Comparison of ENCODE assay signal across 9 mouse cellular contexts in the genomic region with DNA sequence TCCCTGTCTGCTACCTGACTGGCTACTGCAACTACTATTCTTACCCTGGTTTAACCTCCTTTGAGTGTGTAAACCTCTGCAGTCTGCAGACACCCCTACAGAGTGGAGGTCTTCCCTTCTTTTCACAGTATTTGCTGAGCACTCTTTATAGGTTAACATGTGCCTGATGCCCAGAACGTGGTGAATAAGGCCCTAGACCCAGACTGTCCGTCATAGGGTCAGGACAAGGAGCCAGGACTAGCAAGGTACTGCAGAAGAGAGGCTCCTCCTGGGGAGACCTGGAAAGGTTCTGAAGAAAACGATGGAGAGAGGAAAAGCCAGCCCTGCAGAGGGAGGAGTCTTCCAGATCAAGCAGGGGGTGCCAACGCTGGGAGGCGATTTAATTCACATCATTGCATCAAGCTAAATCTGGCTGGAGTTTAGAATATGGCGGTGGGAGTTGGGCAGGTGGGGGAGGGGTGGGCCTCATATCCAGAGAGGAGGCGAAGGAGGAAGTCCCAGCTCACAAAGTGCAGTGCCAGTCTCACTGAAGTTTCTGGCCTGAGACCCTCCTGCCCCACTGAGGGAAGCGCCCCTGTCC. TPM values are rescaled to one million over a fixed set of nuclear protein-coding genes. Genes with fewer than 3 reads are reported as not detected.
DNase-seq lines count a peak whose midpoint lies in the region; ATAC-seq lines count a peak whose summit lies in the region.
"Had no signal": no experiment of that assay in that cellular context is flagged by ENCODE, and none has a peak within 500 bp of the region (broad histone marks: within the 10 kb centered on the region; RNA-seq: fewer than 3 reads in every experiment).

No protein-coding gene starts in this region.

- peak overlapping the region; percentile 67 for H3K4me2 ChIP-seq in liver, embryonic 15.5 days

- ATAC-seq in frontal cortex, adult (ENCODE audit: low TSS enrichment), result peak; percentile 21; the same call in 1 of the 2 replicates
- ATAC-seq in liver, embryonic 15.5 days (ENCODE audit: insufficient read depth), result no peak

- H3K9me3 ChIP-seq in liver, embryonic 15.5 days (replicated peaks), result no peaks in the 10 kb centered on the region

- peaks cover 20% of the 10 kb centered on the region for H3K4me1 ChIP-seq in liver, embryonic 15.5 days (replicated peaks)

- H3K4me3 ChIP-seq in liver, embryonic 15.5 days (replicated peaks), result peak overlapping the region; percentile 58

- peak overlapping the region; percentile 83 for H3K27ac ChIP-seq in liver, embryonic 15.5 days (replicated peaks)

- 25% methylated on average over 8 of the region's 8 CpGs for WGBS in liver, embryonic 15.5 days (ENCODE audit: insufficient replicate concordance)

- H3K36me3 ChIP-seq in liver, embryonic 15.5 days (replicated peaks), result no peaks in the 10 kb centered on the region

- peaks cover 70% of the 10 kb centered on the region for H3K27me3 ChIP-seq in liver, embryonic 15.5 days

- DNase-seq in frontal cortex, adult 2 months (ENCODE audit: extremely low spot score in 1 of 2, low spot score in 1 of 2), result no peak
- DNase-seq in right cerebral cortex, postnatal 4 days, result peak; percentile 25
- no peak for DNase-seq in right cerebral cortex, postnatal 10 days (ENCODE audit: low spot score in 2 of 2)
- no peak for DNase-seq in thymus, postnatal 10 days (ENCODE audit: low spot score in 2 of 2)
- no peak for DNase-seq in cerebellum, adult 11 months
- DNase-seq in left cerebral cortex, postnatal 36 days (ENCODE audit: low spot score in 2 of 2), result no peak
- DNase-seq: kidney, adult 18-20 months had no signal

- intact Hi-C loops in left cerebral cortex, postnatal 36 days (cut with DNase I), result no loop called here

- 0 out of 2 replicates have a peak overlapping the region, but pooled peaks have one; percentile 25 for H3K9ac ChIP-seq in liver, embryonic 15.5 days

RNA-seq across cellular contexts. Expression of a gene that starts 2.0 kb away (rescaled TPM):
- polyA plus RNA-seq in frontal cortex, adult 2 months (2012; rRNA removed), result 27.7 and 30.9 TPM in 2 replicates
- polyA plus RNA-seq in liver, embryonic 15.5 days (2015; fragmentation: Nextera tagmentation; extraction: Ambion mirVana), result 6.3 and 8.1 TPM in 2 replicates
- 10 to 100 TPM; 24.9 to 30.8 TPM for total RNA-seq in left cerebral cortex, postnatal 36 days (2021)

RNA-seq across cellular contexts. Expression of a gene that starts 37.7 kb away (rescaled TPM):
- polyA plus RNA-seq in frontal cortex, adult 2 months (2012; rRNA removed), result 2.6 and 3.1 TPM in 2 replicates
- polyA plus RNA-seq in liver, embryonic 15.5 days (2015; fragmentation: Nextera tagmentation; extraction: Ambion mirVana), result 0.07 and 0.08 TPM in 2 replicates
- total RNA-seq in left cerebral cortex, postnatal 36 days (2021), result 1 to 10 TPM; 2.0 to 2.3 TPM
